Mouse (Mus musculus): Measurements from ENCODE around the gene Tmem259.

DNA sequence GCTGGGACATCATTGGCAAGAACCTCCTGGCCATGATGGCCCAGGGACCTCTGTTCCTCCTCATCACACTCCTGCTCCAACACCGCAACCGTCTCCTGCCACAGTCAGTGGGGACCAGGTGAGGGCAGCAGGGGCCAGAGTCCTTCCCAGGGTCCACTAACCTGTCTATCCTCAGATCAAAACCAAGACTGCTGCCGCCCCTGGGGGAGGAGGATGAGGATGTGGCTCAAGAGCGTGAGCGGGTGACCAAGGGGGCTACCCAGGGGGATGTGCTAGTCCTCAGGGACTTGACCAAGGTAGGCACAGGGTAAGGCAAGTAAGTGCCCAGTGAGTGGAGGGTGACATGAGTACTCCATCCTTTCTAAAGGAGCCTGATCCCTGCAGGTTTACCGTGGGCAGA lies 27.6 kb upstream of the Tmem259 start:
- TF ChIP-seq CTCF (IDR thresholded peaks at IDR 0.05; ENCODE audit: insufficient read depth, low read depth, low read length) (no peak), POLR2A (IDR thresholded peaks at IDR 0.05; ENCODE audit: insufficient read depth, low read depth, low read length) (no peak)

Measured in olfactory bulb, adult 2 months (tissue).